Mouse (Mus musculus) 3T3-L1 (cell line): ENCODE data around the gene Ttc13.
A peak's percentile ranks its signal among the peaks of the same experiment; 100 is the strongest.

Source experiments
- DNase-seq: peaks from one replicate; pipeline ENCODE4 v3.0.0-alpha.2; 2015; ENCODE audit warnings: low read depth, low spot score

The Ttc13 gene

GRCm38 (mm10) chr8:124658415-124658814, 63.4 kb downstream of the Ttc13 start:
- DNase-seq, result peak; percentile 70

GRCm38 (mm10) chr8:124657961-124658360, 63.8 kb downstream of the Ttc13 start:
- no peak for DNase-seq

- DNase-seq, result no peak
Measured at GRCm38 (mm10) chr8:124653568-124654475, 68.0 kb downstream of the Ttc13 start.

GRCm38 (mm10) chr8:124652546-124652945, 69.2 kb downstream of the Ttc13 start:
- peak; percentile 97 for DNase-seq

GRCm38 (mm10) chr8:124651776-124652175, 70.0 kb downstream of the Ttc13 start:
- no peak for DNase-seq

- DNase-seq, result no peak
Measured at GRCm38 (mm10) chr8:124648311-124648710, 73.5 kb downstream of the Ttc13 start.

GRCm38 (mm10) chr8:124643540-124644339, 78.0 kb downstream of the Ttc13 start:
- DNase-seq, result peak; percentile 98

GRCm38 (mm10) chr8:124641599-124641998, 80.2 kb downstream of the Ttc13 start:
- DNase-seq, result no peak

GRCm38 (mm10) chr8:124635247-124635502, 86.6 kb downstream of the Ttc13 start:
- DNase-seq, result no peak

GRCm38 (mm10) chr8:124634411-124635246, 87.2 kb downstream of the Ttc13 start:
- no peak for DNase-seq

GRCm38 (mm10) chr8:124633001-124633703, 88.6 kb downstream of the Ttc13 start:
- DNase-seq, result peak; percentile 85

GRCm38 (mm10) chr8:124631966-124632365, 89.8 kb downstream of the Ttc13 start:
- DNase-seq, result peak; percentile 65

- DNase-seq, result no peak
Measured at GRCm38 (mm10) chr8:124630891-124631290, 90.9 kb downstream of the Ttc13 start.

- DNase-seq, result no peak
Measured at GRCm38 (mm10) chr8:124630489-124630888, 91.3 kb downstream of the Ttc13 start.

GRCm38 (mm10) chr8:124626251-124626650, 95.5 kb downstream of the Ttc13 start:
- DNase-seq, result no peak
